Mouse (Mus musculus) bone marrow macrophage, adult 2 months (primary cell): Measurements from ENCODE around the gene Rab3c. TPM values are rescaled to one million over a fixed set of nuclear protein-coding genes. Genes with fewer than 3 reads are reported as not detected.

Source experiments
- H3K27ac ChIP-seq: 2 replicates; pipeline ENCODE4 v1.5.1; 2012; ENCODE audit warnings: low read depth, low read length; ENCODE audit not compliant: insufficient read depth
- H3K4me1 ChIP-seq: 2 replicates; pipeline ENCODE4 v1.6.1; 2012; ENCODE audit warnings: low read length; ENCODE audit not compliant: control insufficient read depth, insufficient read depth
- H3K4me3 ChIP-seq: 2 replicates; pipeline ENCODE4 v1.5.1; 2012; ENCODE audit warnings: mild to moderate bottlenecking, low read length, moderate library complexity; ENCODE audit not compliant: insufficient read depth
- CTCF ChIP-seq: IDR thresholded peaks from 2 replicates; pipeline ENCODE4 v1.5.1; 2012; ENCODE audit warnings: low read depth, mild to moderate bottlenecking, low read length, moderate library complexity
- POLR2A ChIP-seq: IDR thresholded peaks from 2 replicates; pipeline ENCODE4 v1.6.1; 2012; ENCODE audit warnings: mild to moderate bottlenecking, low read depth, low read length, borderline replicate concordance
- polyA plus RNA-seq: library from polyadenylated mRNA; stranded (reverse); fragments of >200 nt; gene quantifications from 2 replicates; pipeline ENCODE4 v1.2.4, GENCODE M21; 2012; ENCODE audit not compliant: missing spikeins, insufficient read depth, insufficient read length

The Rab3c gene
- polyA plus RNA-seq, 1 experiment: not detected

- TF ChIP-seq POLR2A: no peak
- TF ChIP-seq CTCF: no peak
- no peaks in the 10 kb centered on the region for H3K4me1 ChIP-seq
- no peak overlapping the region for H3K4me3 ChIP-seq
- no peak overlapping the region for H3K27ac ChIP-seq
Observed at GRCm38 (mm10) chr13:110211526-110212075, 69.2 kb downstream of the Rab3c start.

GRCm38 (mm10) chr13:110198906-110199305 is 81.9 kb downstream of the Rab3c start:
- H3K27ac ChIP-seq: no peak overlapping the region
- H3K4me1 ChIP-seq: no peaks in the 10 kb centered on the region
- no peak overlapping the region for H3K4me3 ChIP-seq
- TF ChIP-seq CTCF (no peak), POLR2A (no peak)

- Histone ChIP-seq H3K27ac (no peak overlapping the region), H3K4me1 (no peaks in the 10 kb centered on the region), H3K4me3 (no peak overlapping the region)
- TF ChIP-seq CTCF (no peak), POLR2A (no peak)
Observed at GRCm38 (mm10) chr13:110190039-110190438, 90.8 kb downstream of the Rab3c start.

GRCm38 (mm10) chr13:110184963-110185685 is 95.7 kb downstream of the Rab3c start:
- TF ChIP-seq CTCF (no peak), POLR2A (no peak)
- no peaks in the 10 kb centered on the region for H3K4me1 ChIP-seq
- H3K4me3 ChIP-seq: no peak overlapping the region
- H3K27ac ChIP-seq: no peak overlapping the region

- TF ChIP-seq CTCF (no peak), POLR2A (no peak)
- no peaks in the 10 kb centered on the region for H3K4me1 ChIP-seq
- no peak overlapping the region for H3K4me3 ChIP-seq
- H3K27ac ChIP-seq: no peak overlapping the region
Observed at GRCm38 (mm10) chr13:110175651-110176050, 105.1 kb downstream of the Rab3c start.

GRCm38 (mm10) chr13:110169669-110170068 is 111.1 kb downstream of the Rab3c start:
- H3K27ac ChIP-seq: no peak overlapping the region
- no peaks in the 10 kb centered on the region for H3K4me1 ChIP-seq
- no peak for TF ChIP-seq CTCF
- TF ChIP-seq POLR2A: no peak
- no peak overlapping the region for H3K4me3 ChIP-seq

- TF ChIP-seq POLR2A (no peak), CTCF (no peak)
- Histone ChIP-seq H3K27ac (no peak overlapping the region), H3K4me3 (no peak overlapping the region)
Observed at GRCm38 (mm10) chr13:110169152-110169551, 111.6 kb downstream of the Rab3c start.

GRCm38 (mm10) chr13:110168570-110168969 is 112.2 kb downstream of the Rab3c start:
- Histone ChIP-seq H3K4me3 (no peak overlapping the region), H3K27ac (no peak overlapping the region), H3K4me1 (no peaks in the 10 kb centered on the region)
- TF ChIP-seq CTCF (no peak), POLR2A (no peak)

More at GRCm38 (mm10) chr13:110169152-110169551, 111.6 kb downstream of the Rab3c start:
- H3K4me1 ChIP-seq: no peaks in the 10 kb centered on the region

GRCm38 (mm10) chr13:110166622-110167330 is 114.0 kb downstream of the Rab3c start:
- Histone ChIP-seq H3K4me1 (no peaks in the 10 kb centered on the region), H3K27ac (no peak overlapping the region), H3K4me3 (no peak overlapping the region)
- no peak for TF ChIP-seq POLR2A
- no peak for TF ChIP-seq CTCF

GRCm38 (mm10) chr13:110159980-110160379 is 120.8 kb downstream of the Rab3c start:
- no peak overlapping the region for H3K4me3 ChIP-seq
- H3K27ac ChIP-seq: no peak overlapping the region
- TF ChIP-seq POLR2A: no peak
- H3K4me1 ChIP-seq: no peaks in the 10 kb centered on the region
